Mouse (Mus musculus) R1 (cell line): ENCODE measurements around the gene Pigf.
"Not testable (repeated sequence)": the region's sequence is repeated elsewhere in the genome, so short reads cannot be mapped to it uniquely, and the experiment has no call there.

Experiments
- DNase-seq: peaks from one replicate; pipeline ENCODE4 v3.0.0-alpha.2; 2018; ENCODE audit warnings: low read depth, low spot score

The Pigf gene

GRCm38 (mm10) chr17:87025269-87025949, at the start of gene Pigf, which contains the start of gene Cript:
Gene Pigf, minus strand, starts transcription at chr17:87025406.
Gene Cript, plus strand, starts transcription at chr17:87025550.
- DNase-seq: peak; percentile 98

GRCm38 (mm10) chr17:87073470-87073869, 48.3 kb upstream of the Pigf start:
- no peak for DNase-seq

GRCm38 (mm10) chr17:87072766-87073440, 47.7 kb upstream of the Pigf start:
- no peak for DNase-seq

DNA sequence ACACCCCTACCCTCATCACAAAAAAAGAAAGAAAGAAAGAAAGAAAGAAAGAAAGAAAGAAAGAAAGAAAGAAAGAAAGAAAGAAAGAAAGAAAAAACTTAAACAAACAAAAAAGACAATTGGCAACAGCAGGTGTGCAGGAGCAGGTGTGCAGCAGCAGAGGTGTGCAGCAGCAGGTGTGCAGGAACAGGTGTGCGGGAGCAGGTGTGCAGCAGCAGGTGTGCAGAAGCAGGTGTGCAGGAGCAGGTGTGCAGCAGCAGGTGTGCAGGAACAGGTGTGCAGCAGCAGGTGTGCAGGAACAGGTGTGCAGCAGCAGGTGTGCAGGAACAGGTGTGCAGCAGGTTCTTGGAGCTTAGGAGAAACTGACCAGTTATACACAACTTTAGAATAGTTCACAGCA, 47.0 kb upstream of the Pigf start:
- DNase-seq: not testable (repeated sequence)

GRCm38 (mm10) chr17:87068997-87069396, 43.8 kb upstream of the Pigf start:
- no peak for DNase-seq

DNA sequence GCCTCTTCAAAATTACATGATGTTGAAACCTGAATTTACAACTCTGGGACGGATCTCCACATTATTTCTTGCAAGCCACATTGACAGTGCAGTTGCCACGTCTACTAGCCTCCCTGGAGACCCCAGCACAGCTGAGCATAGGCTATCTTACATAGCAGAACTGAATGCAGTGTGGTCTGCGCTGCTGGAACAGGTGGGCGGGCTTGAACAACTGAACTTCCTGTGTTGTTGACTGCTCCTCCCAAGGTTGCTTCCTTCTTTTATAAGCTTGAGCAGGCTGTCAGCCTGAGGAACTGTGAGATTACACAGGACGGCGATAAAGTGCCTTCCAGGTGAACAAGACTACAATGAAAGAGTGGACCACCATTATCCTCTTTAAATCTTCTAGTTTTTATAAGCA, 38.8 kb upstream of the Pigf start:
- DNase-seq: no peak

DNA sequence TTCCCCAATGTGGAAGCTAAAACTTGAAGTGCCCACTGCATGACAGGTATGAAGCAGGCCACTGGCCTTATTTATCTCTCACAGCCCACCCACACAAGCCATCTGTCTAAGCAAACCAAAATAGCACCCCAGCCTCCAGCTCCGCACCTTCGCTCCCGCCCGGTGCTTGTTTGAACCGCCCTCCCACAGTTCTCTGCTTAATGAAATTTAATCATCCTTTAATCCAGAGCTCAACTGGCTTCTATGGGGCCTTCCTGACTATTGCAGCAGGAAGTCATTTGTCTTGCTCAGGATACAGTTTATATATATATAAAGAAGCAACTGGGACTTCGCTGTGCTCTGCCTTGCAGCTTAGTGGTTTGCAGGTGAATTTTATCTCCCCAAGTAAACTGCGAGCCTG, 38.3 kb upstream of the Pigf start:
- DNase-seq: no peak

DNA sequence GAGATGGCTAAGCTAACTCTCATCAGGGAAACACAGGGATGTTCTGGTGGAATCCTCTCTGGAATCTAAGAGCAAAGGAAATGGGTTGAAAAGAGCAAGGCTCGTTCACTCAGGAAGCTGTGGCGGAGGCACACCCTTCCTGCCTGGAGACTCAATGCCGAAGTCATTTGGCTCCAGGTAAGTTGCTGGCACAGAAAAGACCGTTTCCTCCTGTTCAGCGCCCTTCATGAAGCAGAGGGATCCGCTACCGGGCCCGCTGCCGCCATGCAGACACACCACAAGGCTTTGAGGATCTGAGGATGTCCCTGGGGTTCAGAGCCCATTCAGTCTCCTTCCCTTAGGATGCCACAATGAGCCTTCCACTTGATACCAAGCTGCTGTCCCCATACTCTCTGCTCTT, 37.4 kb upstream of the Pigf start:
- DNase-seq: peak; percentile 39

- no peak for DNase-seq
Measured at GRCm38 (mm10) chr17:87057486-87058266, 32.5 kb upstream of the Pigf start.

DNA sequence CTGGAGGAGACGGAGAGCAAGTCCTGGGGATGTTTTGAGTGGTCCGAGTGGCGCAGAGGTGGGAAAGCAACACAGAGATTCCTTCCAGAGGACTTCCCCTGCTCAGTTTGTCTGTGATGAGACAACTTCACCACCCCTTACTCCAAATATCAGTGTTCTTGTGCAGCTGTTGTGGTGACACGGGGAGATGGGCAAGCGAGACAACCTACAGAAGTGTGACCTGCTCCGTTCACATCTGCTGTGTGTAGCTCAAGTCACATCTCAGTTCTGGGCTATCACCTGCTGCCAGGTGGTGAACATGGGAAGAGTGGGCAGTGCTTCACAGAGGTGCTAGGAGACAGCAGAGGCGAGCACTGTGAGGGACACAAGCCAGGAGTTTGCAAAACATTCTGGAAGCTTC, 31.6 kb upstream of the Pigf start:
- no peak for DNase-seq

- DNase-seq: no peak
Measured at GRCm38 (mm10) chr17:87055663-87056062, 30.5 kb upstream of the Pigf start.

DNA sequence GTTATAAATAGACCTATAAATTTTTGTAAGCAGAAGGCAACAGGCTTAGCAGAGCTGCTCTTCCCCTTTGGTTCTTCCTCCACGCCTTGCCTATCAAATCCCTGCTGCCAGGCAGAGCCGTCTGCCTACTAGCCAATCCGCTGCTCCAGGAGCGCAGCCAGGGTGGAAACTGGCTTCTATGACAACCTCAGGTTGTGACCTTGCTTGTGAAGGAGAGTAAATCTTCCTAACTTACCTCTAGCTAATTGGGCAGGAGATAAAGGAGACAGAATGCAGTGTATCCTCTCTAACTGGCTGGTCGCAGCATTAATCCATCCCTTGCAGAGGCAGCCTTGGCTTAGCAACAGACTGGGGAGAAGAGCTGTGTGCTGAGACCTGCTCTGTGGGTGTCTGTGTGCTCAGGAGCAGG, 29.8 kb upstream of the Pigf start:
- DNase-seq: no peak

DNA sequence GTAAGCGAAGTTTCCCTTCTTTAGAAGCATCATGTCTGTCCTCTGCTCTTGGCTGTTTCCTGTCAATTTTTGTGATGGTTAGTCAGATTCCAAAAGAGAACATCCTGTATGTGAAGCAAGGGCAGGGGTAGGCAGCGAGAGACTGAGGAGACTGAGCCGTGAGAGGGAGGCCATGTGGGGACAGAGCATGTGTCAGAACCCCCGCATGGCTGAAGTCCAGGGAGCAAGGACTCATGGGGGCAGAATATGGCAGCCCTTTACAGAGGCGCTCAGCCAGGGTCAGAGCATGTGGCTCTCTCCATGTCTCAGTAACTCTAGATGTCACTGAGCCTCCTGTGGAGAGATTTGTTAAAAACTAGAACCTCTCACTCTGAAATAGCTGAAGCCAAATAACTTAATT, 28.7 kb upstream of the Pigf start:
- no peak for DNase-seq

GRCm38 (mm10) chr17:87052432-87052831, 27.2 kb upstream of the Pigf start:
- DNase-seq: no peak

GRCm38 (mm10) chr17:87051652-87052051, 26.4 kb upstream of the Pigf start:
- no peak for DNase-seq

DNA sequence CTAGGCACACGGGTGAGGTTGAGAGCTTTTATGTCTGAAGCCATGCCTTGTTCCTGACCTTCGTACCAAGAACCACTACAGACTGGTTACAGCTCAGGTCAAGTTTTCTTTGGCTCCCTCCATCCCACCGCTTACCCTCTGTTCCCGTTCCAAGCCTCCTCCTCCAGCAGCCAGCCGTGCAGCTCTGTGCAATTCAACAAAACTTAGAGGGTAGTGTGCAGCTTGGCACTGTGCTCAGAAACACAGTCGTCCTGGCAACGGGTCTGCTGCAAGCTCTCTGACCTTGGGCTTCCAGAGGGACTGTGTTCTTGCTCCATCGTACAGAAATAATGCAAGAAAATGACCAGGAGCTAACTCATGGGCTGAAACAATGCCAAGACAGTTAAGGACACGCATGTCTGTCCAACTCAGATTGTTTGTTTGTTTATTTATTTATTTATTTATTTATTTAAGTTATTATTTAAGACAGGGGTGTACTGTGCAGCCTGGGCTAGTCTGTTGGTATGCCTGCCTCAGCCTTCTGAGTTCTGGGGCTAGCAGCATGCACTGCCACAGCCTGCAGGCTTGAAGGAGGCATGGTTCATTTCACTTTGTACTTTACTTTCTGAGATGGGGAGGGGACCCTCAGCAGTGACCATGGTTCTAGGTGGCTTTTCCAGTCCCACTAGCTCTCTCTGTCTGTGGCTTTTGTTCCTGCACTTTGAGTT, 25.4 kb upstream of the Pigf start:
- no peak for DNase-seq

DNA sequence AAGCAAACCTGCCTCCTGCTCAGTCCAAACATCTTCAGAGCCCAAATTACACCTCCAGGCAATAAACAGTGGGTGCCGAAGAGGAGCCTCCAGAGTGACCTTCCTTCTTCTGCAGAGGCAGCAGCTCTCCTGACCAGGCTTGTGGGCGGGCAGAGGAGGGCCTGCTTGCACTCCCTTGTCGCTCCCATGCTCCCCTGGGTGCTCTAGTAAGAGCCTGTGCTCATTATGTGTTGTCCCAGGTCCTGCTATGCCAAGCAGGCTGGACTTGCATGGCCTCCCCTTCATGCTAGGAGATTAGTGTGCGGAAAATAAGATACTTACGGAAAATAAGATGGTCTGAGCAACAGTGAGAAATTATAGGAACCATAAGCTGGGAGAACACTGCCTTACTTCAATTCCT, 24.5 kb upstream of the Pigf start:
- DNase-seq: no peak

DNA sequence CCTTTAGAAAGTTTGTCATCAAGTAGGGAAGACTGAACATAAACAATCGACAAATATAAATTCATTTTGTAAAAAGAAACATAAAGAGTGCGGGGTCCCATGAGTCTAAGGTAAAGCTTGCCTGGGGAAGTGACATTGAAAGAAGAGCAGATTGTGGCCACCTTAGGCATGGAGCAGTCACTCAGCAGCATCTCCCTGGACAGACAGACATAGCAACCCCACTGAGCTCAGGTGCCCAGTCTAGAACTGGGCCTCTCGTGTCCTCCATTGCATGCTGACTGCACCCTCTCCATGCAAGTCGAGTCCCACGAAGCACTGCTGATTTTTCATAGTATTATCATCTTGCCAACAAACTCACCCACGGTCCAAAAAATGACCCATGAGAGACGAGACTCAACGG, 19.6 kb upstream of the Pigf start:
- no peak for DNase-seq

- peak; percentile 87 for DNase-seq
Measured at GRCm38 (mm10) chr17:87044364-87044763, 19.2 kb upstream of the Pigf start.

GRCm38 (mm10) chr17:87041739-87042138, 16.5 kb upstream of the Pigf start:
- DNase-seq: peak; percentile 10

DNA sequence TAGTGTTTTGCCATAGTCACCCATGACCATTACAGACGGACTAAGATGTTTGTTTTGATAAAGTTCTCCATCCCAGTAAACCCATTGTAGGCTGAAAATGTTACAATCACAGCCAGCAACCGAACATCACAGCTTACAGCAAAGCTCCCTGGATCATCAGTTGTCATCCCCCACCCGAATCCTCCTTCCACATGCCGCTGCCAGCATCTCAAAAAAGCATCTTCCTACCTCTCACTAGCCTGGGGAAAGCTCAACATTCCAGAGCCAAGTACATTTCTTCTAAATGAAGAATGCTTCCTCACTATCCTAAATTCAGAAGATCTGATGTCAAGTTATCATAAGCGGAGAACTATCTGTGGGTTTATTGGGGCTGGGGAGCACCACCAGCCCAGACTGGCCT, 13.3 kb upstream of the Pigf start:
- no peak for DNase-seq
